Mouse (Mus musculus) MEL (cell line): ENCODE data around the gene Pycr1. TPM values are rescaled to one million over a fixed set of nuclear protein-coding genes. Genes with fewer than 3 reads are reported as not detected.
A peak's percentile ranks its signal among the peaks of the same experiment; 100 is the strongest.

Experiments
- DNase-seq: peaks from one replicate; pipeline ENCODE4 v3.0.0; 2011; ENCODE audit warnings: low read depth, low spot score
- H3K27ac ChIP-seq: 2 replicates; pipeline ENCODE4 v1.5.1; 2012; ENCODE audit warnings: low read depth, mild to moderate bottlenecking, control low read depth, low read length, moderate library complexity; ENCODE audit not compliant: control insufficient read depth
- H3K27me3 ChIP-seq, 2 experiments: fragments of 150-350 bp in 1 of 2; sonication (generic) in 1 of 2; 2 replicates each; pipeline ENCODE4 v1.6.1; 2012; ENCODE audit warnings: low read length in 2 of 2, mild to moderate bottlenecking in 2 of 2, improper control_type of control experiment in 1 of 2, moderate library complexity in 1 of 2; ENCODE audit not compliant: insufficient read depth in 2 of 2, control insufficient read depth in 1 of 2
- H3K36me3 ChIP-seq, 2 experiments: 2 replicates each; pipeline ENCODE4 v1.6.1; 2012 to 2014; ENCODE audit warnings: low read length in 2 of 2, improper control_type of control experiment in 1 of 2, inconsistent platforms in 1 of 2, mild to moderate bottlenecking in 1 of 2; ENCODE audit not compliant: insufficient read depth in 2 of 2, control insufficient read depth in 1 of 2
- H3K4me1 ChIP-seq, 2 experiments: fragments of 150-350 bp in 1 of 2; sonication (generic) in 1 of 2; 2 replicates each; pipeline ENCODE4 v1.6.1; 2012; ENCODE audit warnings: low read length in 2 of 2, improper control_type of control experiment in 1 of 2, mild to moderate bottlenecking in 1 of 2; ENCODE audit not compliant: insufficient read depth in 2 of 2, control insufficient read depth in 1 of 2
- H3K4me3 ChIP-seq, 2 experiments: fragments of 150-350 bp in 1 of 2; sonication (generic) in 1 of 2; 2 replicates each; pipeline ENCODE4 v1.5.1; 2012; ENCODE audit warnings: low read depth in 2 of 2, low read length in 2 of 2, mild to moderate bottlenecking in 2 of 2, moderate library complexity in 2 of 2, control low read depth in 1 of 2, improper control_type of control experiment in 1 of 2; ENCODE audit not compliant: control insufficient read depth in 1 of 2, insufficient read depth in 1 of 2
- H3K79me2 ChIP-seq: 2 replicates; pipeline ENCODE4 v1.6.1; 2012; ENCODE audit warnings: mild to moderate bottlenecking, low read length, moderate library complexity; ENCODE audit not compliant: control insufficient read depth, poor library complexity, insufficient read depth
- H3K9ac ChIP-seq: 2 replicates; pipeline ENCODE4 v1.6.1; 2012; ENCODE audit warnings: low read depth, mild to moderate bottlenecking, control low read depth, low read length, moderate library complexity; ENCODE audit not compliant: control insufficient read depth, poor library complexity, severe bottlenecking
- H3K9me3 ChIP-seq: fragments of 150-350 bp; sonication (generic); replicated peaks from 2 replicates; pipeline ENCODE4 v1.6.1; 2012; ENCODE audit warnings: mild to moderate bottlenecking, low read length, improper control_type of control experiment, moderate library complexity; ENCODE audit not compliant: insufficient read depth
- CHD1 ChIP-seq: IDR thresholded peaks from 2 replicates; pipeline ENCODE4 v1.6.1; 2012; ENCODE audit warnings: low read depth, mild to moderate bottlenecking, inconsistent platforms, low read length, improper control_type of control experiment
- E2F4 ChIP-seq: IDR thresholded peaks from 2 replicates; pipeline ENCODE4 v1.6.1; 2011; ENCODE audit warnings: low read depth, low read length, improper control_type of control experiment, borderline replicate concordance
- ELF1 ChIP-seq: IDR thresholded peaks from 2 replicates; pipeline ENCODE4 v1.6.1; 2014; ENCODE audit warnings: low read depth, mild to moderate bottlenecking, inconsistent platforms, low read length, improper control_type of control experiment, moderate library complexity
- GATA1 ChIP-seq: IDR thresholded peaks from 2 replicates; pipeline ENCODE4 v1.6.1; 2011; ENCODE audit warnings: low read depth, low read length, improper control_type of control experiment
- HCFC1 ChIP-seq: IDR thresholded peaks from 2 replicates; pipeline ENCODE4 v1.6.1; 2012; ENCODE audit warnings: low read depth, mild to moderate bottlenecking, inconsistent platforms, low read length, improper control_type of control experiment, moderate library complexity
- JUND ChIP-seq: IDR thresholded peaks from 2 replicates; pipeline ENCODE4 v1.6.1; 2011; ENCODE audit warnings: low read depth, mild to moderate bottlenecking, improper control_type of control experiment, low read length
- KAT2A ChIP-seq: conservative IDR thresholded peaks from 2 replicates; pipeline ENCODE4 v1.6.1; 2012; ENCODE audit warnings: low read depth, low read length, improper control_type of control experiment, inconsistent platforms
- MAFK ChIP-seq: IDR thresholded peaks from 2 replicates; pipeline ENCODE4 v1.6.1; 2011; ENCODE audit warnings: low read depth, mild to moderate bottlenecking, low read length, improper control_type of control experiment, borderline replicate concordance
- MAZ ChIP-seq: IDR thresholded peaks from 2 replicates; pipeline ENCODE4 v1.6.1; 2012; ENCODE audit warnings: low read depth, mild to moderate bottlenecking, inconsistent platforms, low read length, improper control_type of control experiment
- MYB ChIP-seq: IDR thresholded peaks from 2 replicates; pipeline ENCODE4 v1.6.1; 2011; ENCODE audit warnings: mild to moderate bottlenecking, low read depth, low read length, improper control_type of control experiment
- NRF1 ChIP-seq: IDR thresholded peaks from 2 replicates; pipeline ENCODE4 v1.6.1; 2014; ENCODE audit warnings: low read depth, mild to moderate bottlenecking, inconsistent platforms, low read length, improper control_type of control experiment, moderate library complexity; ENCODE audit not compliant: poor library complexity, insufficient read depth, severe bottlenecking
- POLR2A ChIP-seq, 2 experiments: IDR thresholded peaks; 2 replicates each; pipeline ENCODE4 v1.6.1; 2011 to 2012; ENCODE audit warnings: low read length in 2 of 2, mild to moderate bottlenecking in 2 of 2, control low read depth in 1 of 2, improper control_type of control experiment in 1 of 2, low read depth in 1 of 2, moderate library complexity in 1 of 2; ENCODE audit not compliant: control insufficient read depth in 1 of 2, insufficient read depth in 1 of 2, poor library complexity in 1 of 2
- RAD21 ChIP-seq: IDR thresholded peaks from 2 replicates; pipeline ENCODE4 v1.6.1; 2011; ENCODE audit warnings: mild to moderate bottlenecking, low read depth, low read length, improper control_type of control experiment
- SIN3A ChIP-seq: IDR thresholded peaks from 2 replicates; pipeline ENCODE4 v1.6.1; 2012; ENCODE audit warnings: low read length, improper control_type of control experiment, inconsistent platforms
- TAL1 ChIP-seq: IDR thresholded peaks from 2 replicates; pipeline ENCODE4 v1.6.1; 2012; ENCODE audit warnings: mild to moderate bottlenecking, inconsistent platforms, low read length, moderate library complexity, mixed read lengths
- USF2 ChIP-seq, 2 experiments: IDR thresholded peaks; 2 replicates each; pipeline ENCODE4 v1.6.1; 2011 to 2012; ENCODE audit warnings: improper control_type of control experiment in 2 of 2, low read length in 2 of 2, borderline replicate concordance in 1 of 2, inconsistent platforms in 1 of 2, low read depth in 1 of 2, mild to moderate bottlenecking in 1 of 2; ENCODE audit not compliant: insufficient read depth in 1 of 2
- ZC3H11A ChIP-seq: IDR thresholded peaks from 2 replicates; pipeline ENCODE4 v1.6.1; 2012; ENCODE audit warnings: low read depth, mild to moderate bottlenecking, inconsistent platforms, low read length, improper control_type of control experiment
- ZMIZ1 ChIP-seq: IDR thresholded peaks from 2 replicates; pipeline ENCODE4 v1.6.1; 2012; ENCODE audit warnings: low read depth, mild to moderate bottlenecking, inconsistent platforms, low read length, improper control_type of control experiment, moderate library complexity
- ZNF384 ChIP-seq: IDR thresholded peaks from 2 replicates; pipeline ENCODE4 v1.6.1; 2012; ENCODE audit warnings: low read depth, mild to moderate bottlenecking, inconsistent platforms, low read length, improper control_type of control experiment
- polyA plus RNA-seq, 2 experiments: library from polyadenylated mRNA; stranded (reverse) in 1 of 2; unstranded in 1 of 2; fragments of >175 nt in 1 of 2; fragments of >200 nt in 1 of 2; gene quantifications; 2 replicates each; pipeline versions ENCODE4 v1.2.1 to v1.2.4; 2012; ENCODE audit warnings: low replicate concordance in 2 of 2, low read depth in 1 of 2; ENCODE audit not compliant: insufficient read length in 2 of 2, insufficient read depth in 1 of 2, missing spikeins in 1 of 2
- total RNA-seq: library from RNA; depleted of rRNA; stranded (reverse); fragments of 300-350 nt; gene quantifications from 2 replicates; pipeline ENCODE4 v1.2.3, GENCODE M21; 2012

Pycr1 gene
- total and polyA plus RNA-seq, 3 experiments = 2.6 to 15.3 TPM; not detected in 1

DNA sequence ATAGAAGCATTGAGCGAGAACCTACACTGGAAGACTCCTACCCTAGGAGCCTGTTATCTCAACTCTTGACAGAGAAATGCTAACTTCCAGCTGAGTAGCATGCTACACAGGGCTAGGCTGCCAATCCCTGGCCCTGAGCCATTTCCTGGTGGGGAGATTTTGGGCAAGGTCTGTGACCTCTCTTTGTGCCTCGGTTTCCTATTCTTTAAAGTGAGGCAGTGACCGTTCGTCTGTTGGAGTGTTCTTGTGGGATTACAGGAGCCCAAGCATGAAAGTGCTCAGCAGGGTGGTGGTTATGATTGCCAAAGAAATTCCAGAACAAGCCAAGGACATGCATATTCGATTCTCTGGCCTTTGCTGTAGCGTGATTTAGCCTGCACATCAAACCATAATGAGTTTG lies 19.2 kb upstream of the Pycr1 start:
- Histone ChIP-seq H3K27ac (no peak overlapping the region), H3K36me3 (no peaks in the 10 kb centered on the region), H3K4me1 (no peaks in the 10 kb centered on the region), H3K79me2 (no peaks in the 10 kb centered on the region), H3K4me3 (no peak overlapping the region), H3K9ac (no peak overlapping the region), H3K27me3 (peaks cover 0 to 2% of the 10 kb centered on the region in 2 experiments; a peak in 2 of 4 replicates), H3K9me3 (no peaks in the 10 kb centered on the region)
- TF ChIP-seq ZMIZ1 (no peak), SIN3A (0 out of 2 replicates have a peak, but pooled peaks have one; percentile 21), GATA1 (no peak), CHD1 (no peak), USF2 (IDR thresholded peaks at IDR 0.05; ENCODE audit: borderline replicate concordance in 1 of 2, insufficient read depth in 1 of 2, low read depth in 1 of 2, low read length in 2 of 2) (no peak)
- no peak for DNase-seq

DNA sequence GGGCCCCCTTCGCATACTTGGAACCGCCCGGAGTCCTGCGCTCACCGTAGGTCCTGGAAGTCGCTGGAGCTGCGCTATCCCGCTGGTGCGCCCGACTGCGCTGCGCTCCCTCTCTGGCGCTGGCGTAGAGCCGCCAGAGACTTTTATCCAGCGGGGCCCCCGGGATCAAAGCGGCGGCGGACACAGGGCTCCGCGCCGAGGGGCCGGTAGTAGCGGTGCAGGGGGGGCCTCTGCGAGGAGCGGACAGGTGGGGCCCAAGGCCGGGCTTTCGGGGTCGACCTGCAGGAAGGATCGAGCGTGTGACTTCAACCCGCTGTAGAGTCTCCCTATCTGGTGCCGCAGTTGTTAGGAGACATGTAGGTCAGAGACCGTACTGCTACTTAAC lies 17.5 kb upstream of the Pycr1 start, which contains the start of gene Notum:
TSS of gene Notum (minus strand) at position 100 of the 385 bp plus-strand sequence.
- no peak for TF ChIP-seq E2F4
- TF ChIP-seq KAT2A = no peak
- TF ChIP-seq MYB = no peak
- no peak for TF ChIP-seq ELF1
- TF ChIP-seq RAD21 = no peak
- TF ChIP-seq ZMIZ1 = no peak
- no peak for TF ChIP-seq ZNF384
- no peak for TF ChIP-seq ZC3H11A
- TF ChIP-seq MAZ = no peak
- TF ChIP-seq HCFC1 = no peak
- no peak for TF ChIP-seq POLR2A (IDR thresholded peaks at IDR 0.05; ENCODE audit: control insufficient read depth in 1 of 2, insufficient read depth in 1 of 2, low read depth in 1 of 2, low read length in 2 of 2, poor library complexity in 1 of 2)
- TF ChIP-seq JUND = no peak
- no peak for TF ChIP-seq MAFK
- no peak for TF ChIP-seq TAL1
- no peak for TF ChIP-seq NRF1
- H3K4me1 ChIP-seq = no peaks in the 10 kb centered on the region
- H3K27me3 ChIP-seq = peaks cover 3 to 5% of the 10 kb centered on the region in 2 experiments
- H3K9me3 ChIP-seq = no peaks in the 10 kb centered on the region
- no peak within 1 kb of the TSS for H3K4me3 ChIP-seq
- no peaks in the 10 kb centered on the region for H3K79me2 ChIP-seq
- H3K36me3 ChIP-seq = no peaks in the 10 kb centered on the region
- no peak for DNase-seq
- no peak within 1 kb of the TSS for H3K9ac ChIP-seq
- no peak within 1 kb of the TSS for H3K27ac ChIP-seq
